Mouse (Mus musculus) adrenal gland, postnatal 10 days (tissue): ENCODE results near the gene Gm5426. TPM values are rescaled to one million over a fixed set of nuclear protein-coding genes. Genes with fewer than 3 reads are reported as not detected.
"Not testable (repeated sequence)": the region's sequence is repeated elsewhere in the genome, so short reads cannot be mapped to it uniquely, and the experiment has no call there.

Experiments
- DNase-seq: peaks from one replicate; pipeline ENCODE4 v3.0.0; 2021; ENCODE audit warnings: mixed read lengths
- total RNA-seq, 2 experiments: library from RNA; stranded (reverse); gene quantifications; 2 replicates each; pipeline ENCODE4 v1.2.3; 2021

The Gm5426 gene
- total RNA-seq, 2 experiments from 2014 or later, result not detected

DNA sequence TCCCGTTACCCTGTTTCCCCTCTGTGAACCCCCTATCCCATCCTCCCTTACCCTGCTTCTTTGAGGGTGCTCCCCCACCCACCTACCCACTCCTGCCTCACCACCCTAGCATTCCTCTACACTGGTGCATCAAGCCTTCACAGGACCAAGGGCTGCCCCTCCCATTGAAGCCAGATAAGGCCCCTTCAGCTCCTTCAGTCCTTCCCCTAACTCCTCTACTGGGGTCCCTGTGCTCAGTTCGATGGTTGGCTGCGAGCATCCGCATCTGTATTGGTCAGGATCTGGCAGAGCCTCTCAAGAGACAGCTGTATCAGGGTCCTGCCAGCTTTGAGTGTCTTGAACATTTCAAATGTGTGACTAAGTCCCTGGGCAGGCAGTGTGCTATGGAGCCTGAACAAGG is 2.9 kb downstream of the Gm5426 start:
- not testable (repeated sequence) for DNase-seq

DNA sequence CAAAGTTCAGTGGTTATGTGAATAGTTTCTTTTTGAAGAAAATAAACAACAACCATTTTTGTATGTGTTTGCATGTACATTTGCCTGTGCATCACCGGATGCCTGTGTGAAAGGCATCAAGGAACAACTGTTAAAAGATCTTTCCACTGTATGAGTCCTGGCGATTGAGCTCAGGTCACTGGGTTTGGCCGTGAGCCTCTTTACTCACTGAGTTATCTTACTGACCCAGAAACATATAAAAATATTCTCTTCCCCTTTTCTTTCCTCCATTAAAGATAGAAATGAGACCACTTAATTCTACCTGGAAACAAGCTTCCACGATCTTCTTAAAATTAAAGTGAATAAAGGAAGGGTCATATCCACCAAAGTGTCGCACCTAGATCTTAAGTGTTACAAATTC is 10.2 kb downstream of the Gm5426 start:
- DNase-seq, result no peak

DNA sequence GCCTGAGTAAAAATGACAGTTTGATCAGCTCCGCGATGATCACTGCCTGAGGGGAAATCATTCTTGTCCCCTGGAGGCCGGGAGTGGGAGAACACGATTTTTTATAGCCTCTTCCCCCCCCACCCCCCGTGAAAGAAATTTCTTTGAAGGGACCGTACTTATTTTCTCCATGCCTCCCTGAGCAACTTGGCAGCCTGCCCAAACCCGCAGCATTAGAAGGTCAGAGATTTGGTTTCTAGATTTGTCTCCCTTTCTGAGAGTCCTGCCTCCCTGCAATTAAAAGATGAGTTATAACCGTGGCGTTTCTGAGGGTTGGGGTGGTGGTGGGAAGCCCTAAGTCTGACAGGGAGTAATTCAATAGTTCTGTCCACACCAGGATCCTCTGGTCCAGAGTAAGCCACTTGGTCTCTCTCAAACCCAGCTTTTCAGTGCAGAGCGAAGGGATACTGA is 11.9 kb downstream of the Gm5426 start:
- DNase-seq, result peak; percentile 71

DNA sequence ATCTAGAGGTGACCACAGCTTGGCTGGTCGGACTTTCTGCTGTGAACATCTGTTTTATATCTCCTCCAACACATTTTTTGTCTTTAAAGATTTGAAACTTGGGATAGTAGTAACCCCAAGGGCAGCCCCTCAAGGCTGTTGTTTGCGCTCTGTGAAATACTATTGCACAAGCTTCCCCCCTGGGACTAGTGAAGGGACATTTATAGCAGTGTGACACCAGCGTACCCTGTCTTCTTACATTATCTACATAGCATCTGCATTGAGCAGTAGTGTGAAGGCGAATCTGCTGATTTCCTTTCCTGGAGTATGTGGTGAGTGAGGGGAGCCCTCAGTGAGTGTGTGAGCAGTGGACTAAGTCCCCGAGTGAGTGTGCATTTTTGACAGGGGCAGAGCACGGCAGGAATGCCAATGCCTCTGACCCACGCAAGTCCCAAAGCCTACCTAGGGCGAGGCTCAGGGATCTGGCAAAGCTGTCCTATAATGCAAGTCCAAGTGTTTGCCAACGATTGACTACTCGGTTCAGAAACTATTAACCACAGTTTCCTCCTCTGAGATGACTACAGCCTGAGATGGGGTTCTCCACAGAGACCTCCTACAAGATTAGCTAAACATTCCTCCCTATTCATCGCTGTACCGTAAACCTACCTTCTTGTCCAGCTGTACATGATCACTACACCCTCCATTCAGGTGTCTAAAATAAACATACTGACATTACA is 14.2 kb downstream of the Gm5426 start:
- DNase-seq, result peak; percentile 43

DNA sequence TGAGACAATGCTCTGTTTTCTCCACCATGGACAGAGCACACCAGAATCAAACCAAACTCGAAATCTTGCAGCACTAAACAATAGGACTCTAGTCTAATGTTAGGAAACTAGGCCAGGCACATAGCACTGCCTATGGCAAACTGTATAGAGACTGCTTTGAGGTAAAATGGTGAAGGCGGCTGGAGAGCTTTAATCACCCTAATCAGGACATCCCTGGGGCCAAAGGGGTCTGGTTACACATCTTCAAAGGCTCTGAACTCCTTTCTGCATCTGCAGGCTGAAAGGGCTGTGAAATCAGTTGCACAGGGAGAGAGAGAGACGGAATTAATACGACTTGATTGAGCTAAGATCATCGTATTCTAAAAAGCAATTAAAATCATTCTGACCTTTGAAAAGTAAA is 16.9 kb downstream of the Gm5426 start:
- no peak for DNase-seq

DNA sequence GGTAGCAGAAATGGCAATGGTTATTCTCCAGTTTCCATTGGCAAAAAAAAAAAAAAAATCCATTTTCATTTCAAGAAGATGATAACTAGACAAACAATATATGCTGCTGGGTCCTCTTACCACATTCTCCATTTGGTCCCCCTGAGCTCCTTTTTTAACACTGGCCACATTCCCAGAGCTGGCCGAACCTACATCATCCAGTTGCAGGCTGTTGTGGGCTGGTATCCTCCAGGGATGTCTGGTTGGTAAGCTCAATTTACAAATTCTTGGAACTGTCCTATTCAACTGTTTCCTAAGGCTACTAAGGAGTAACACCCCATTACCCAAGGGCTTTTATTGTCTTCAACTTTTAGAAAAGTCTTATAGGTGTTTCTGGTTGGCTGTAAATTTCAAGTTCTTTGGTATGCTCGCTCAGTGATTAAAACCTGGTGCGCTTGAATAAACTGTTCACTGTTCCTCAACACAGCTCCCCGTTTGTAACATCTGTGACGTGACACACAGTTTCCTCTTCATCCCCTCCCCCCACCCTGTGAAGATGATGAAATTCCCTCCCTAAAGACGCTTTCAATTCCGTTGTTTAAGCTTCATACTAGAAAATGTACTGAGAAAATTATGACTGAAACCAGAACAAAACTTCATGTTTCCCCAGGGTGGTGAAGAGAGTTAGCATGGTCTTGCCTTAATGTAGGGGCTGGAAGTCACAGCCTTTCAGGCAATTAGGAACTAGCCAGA is 26.7 kb downstream of the Gm5426 start:
- peak; percentile 47 for DNase-seq

DNA sequence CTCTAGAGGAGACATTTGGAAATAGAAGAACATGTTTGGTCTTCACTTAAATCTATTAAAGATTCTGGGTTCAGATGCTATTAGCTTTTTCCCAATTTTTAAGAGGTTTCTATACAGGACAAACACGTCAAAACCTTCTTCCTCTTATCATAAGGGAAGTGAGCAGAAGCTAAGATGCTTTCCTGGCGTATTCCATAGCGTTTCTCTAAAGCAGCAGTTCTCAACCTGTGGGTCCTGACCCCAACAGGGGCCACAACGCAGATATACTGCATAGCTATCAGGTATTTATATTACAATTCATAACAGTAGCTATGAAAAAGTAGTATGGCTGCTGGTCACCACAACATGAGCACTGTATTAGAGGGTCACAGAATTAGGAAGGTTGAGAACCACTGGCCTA is 27.4 kb downstream of the Gm5426 start:
- no peak for DNase-seq

DNA sequence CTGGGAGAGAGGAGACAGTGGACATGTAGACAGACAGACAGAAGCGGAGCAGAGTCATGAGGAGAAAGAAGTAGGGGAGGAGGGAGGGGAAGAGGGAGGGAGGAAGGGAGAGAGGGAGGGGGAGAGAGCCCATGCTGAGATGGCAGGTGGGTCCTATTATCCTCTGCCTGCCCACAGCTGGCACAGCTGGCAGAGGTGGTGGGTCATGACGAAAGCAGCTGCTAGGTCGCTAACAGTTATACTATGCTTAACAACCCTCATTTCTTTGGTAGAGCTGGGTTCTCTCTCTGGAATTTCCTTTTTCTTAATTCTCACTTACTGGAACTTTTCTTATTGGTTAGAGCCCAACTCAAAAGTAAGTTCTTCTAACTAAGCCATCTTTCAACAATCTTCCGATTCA is 28.9 kb downstream of the Gm5426 start:
- no peak for DNase-seq

DNA sequence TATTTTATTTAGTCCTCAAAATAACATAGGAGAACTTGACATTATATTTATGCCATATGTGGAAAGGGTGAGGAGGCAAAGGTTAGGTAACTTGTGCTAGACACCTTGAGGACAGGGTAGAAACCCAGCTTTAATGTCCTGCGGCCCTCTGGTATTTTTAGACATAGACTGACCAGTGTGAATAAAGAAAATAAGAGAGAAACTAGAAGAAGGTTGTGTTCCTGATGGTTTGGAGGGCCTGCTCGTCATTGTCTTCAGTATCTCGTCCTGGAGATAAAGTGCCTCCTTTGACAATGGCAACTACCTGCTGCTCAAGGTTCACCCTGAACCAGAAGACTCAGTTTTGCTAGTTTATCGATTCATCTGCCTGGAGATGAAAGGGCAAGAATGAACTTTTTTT is 32.6 kb downstream of the Gm5426 start:
- DNase-seq, result no peak

DNA sequence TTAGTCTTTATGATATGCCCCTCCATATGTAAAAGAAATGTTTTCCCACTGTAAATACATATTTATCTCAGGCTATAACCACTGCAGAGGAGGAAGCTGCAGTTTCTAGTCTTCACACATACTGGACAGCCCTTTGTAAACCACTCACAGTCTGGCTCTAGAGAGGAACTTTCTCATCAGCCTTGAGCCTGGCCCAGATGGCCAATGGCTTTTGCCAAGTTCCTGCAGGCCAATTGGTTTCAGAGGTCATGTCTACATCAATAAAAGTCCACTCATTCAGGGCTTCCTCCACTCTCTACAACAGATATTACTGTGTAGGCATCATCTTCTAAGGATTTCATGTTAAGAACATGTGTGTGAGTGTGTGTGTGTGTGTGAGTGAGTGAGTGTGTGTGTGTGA is 35.1 kb downstream of the Gm5426 start:
- peak; percentile 50 for DNase-seq

DNA sequence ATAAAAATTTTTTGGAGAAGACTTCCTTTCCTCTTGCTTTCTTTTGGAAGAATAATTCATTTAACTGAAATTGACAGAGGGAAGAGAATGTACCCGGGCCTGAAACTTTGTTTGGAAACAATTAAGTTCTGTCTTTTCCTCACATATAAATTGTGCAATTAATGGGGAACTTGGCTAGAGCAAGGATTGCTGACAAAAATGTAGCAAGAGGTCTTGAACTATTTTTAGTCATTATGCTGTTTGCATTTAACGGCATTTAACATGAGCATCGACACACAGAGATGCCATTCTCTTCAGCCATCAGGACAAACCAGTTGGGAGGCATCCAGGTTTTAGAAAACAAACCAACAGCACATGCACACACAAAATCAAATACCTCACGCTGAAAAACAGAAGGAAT is 36.6 kb downstream of the Gm5426 start:
- no peak for DNase-seq

DNA sequence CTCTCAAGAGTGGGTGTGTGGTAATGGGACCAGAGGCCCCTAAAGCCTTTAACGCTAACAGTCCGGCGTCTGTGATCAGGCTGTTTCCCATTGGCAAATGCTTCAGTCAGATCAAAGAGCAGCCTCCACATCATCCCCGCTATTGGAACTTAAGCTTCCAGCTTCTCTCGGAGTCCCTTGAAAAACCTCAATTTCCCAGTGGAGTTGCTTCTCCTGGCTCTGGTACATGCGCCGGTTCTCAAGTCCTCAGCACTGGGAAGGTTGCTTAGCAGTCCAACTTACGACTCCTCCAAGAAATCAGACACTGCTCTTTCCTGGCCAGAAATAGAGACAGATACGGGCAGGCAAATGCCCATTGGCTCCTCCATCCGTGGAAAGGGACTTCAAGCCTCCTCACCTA is 37.4 kb downstream of the Gm5426 start:
- DNase-seq, result no peak

DNA sequence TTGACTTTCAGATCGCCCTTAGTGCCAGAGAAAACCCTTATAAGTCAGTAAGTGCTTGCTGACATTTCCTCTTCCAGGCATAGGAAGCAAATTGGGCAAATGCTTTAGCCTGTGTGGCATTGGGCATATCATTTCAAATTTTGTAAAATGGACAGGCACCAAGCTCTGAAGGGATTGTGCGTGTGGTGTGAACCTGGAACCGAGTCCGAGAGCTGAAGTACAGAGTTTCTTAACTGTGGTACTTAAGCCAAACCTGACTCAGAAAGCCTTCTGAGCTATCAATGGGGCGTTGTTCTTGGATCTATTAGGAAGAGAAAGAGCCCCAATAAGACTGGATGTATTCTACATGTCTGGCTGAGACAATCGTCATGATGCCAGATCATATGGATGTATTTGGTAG is 40.5 kb downstream of the Gm5426 start:
- no peak for DNase-seq

DNA sequence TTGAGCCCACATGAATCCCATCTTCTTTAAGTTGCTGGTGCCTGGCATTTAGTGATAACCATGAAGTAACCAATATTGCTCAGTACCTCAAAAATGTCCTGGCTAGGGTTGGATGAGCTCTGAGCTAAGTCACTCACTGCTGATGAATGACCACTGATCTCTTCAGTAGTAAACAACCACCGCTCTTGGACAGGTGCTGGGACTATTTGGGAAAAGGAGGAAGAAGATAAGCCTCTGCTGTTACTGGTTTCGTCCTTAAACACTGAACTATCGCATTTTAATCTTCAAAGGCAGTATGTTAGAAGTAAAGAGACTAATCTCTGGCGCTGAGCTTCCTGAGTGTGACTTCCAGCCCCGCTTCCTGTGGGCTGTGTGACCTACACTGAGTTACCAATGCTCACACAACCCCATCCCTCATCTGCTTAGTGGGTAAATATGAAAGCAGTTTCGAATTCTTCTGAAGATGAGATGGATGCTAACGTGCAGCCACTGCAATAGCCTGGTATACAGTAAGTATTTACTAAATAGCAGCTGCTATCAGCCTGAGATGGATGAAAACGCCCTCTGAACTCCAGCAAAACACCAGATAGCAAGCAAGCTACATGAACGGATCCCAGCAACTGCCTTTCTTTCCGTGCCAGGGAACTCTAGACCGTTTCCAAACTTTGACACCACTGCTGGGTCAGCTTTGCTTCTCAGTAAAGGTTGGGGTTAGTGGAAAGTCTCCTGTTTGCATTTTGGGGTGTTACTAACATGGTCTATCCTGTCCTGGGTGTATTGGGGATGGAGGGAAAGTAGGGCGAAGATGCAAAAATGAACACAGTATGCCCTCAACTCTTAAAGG is 44.4 kb downstream of the Gm5426 start:
- no peak for DNase-seq

DNA sequence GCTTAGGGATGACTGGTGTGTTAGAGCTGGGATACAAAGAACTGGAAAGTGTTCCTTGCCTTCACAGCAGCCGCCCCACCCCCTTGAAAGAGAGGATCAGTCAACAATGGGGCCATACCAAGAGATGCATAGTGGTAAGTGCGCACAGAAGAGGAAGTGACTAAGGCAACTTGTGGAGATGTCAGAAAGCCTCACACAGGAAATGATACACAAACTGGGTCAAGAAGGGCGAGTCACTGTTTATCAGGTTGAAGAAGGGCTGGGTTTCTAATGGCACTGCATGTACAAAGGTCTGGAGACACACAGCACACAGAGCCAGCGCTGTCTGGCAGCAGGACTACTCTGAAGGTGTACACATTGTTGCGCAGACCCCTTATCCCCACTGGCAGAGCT is 45.0 kb downstream of the Gm5426 start:
- DNase-seq, result no peak

DNA sequence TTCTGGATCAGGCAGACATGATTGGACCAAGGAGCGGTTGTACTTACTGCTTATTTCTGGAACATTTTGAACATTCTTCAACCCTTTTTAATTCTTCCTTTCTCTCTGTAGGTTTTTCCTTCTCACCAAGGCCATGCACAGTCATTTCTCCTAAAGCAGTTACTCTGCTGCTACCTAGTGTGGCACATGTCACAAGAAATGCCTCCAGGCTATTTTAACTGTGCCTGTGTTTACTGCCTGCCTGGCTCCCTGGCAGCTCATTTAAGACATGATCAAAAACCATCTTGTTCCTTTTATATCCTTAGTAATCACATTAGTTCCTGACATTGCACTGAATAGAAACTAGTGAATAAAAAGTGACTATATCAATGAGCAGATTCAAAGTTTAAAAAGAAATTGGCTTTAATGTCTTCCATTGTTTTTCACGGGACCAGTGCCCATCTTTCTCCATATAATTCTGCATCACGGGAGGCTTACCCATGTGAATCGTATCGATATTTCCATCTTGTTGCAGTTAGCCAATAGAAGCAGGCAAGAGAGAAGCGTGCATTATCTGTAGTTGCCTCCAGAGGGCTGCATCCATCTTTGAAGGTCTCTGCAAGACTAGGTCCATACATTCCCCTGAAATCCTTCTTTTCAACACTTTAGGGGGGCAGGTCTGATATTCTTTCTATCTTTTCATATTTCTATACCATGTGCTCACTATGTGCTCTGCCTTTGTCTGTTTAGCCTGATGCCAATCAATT is 45.7 kb downstream of the Gm5426 start:
- no peak for DNase-seq

DNA sequence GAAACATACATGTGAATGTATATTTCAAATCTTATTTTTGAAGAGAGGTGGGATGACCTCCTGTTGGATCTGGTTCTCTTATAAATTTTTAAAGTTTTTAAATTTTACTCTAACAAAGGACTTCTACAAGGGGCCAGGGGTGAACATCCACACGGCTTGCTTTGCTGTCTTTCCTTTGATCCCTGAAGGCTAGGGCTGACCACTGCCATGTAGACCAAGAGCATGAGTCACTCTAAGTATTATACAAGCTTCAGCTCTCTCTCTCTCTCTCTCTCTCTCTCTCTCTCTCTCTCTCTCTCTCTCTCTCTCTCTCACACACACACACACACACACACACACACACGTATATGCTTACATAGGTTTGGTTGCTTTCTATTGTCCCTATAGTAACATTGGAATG is 48.6 kb downstream of the Gm5426 start:
- no peak for DNase-seq

DNA sequence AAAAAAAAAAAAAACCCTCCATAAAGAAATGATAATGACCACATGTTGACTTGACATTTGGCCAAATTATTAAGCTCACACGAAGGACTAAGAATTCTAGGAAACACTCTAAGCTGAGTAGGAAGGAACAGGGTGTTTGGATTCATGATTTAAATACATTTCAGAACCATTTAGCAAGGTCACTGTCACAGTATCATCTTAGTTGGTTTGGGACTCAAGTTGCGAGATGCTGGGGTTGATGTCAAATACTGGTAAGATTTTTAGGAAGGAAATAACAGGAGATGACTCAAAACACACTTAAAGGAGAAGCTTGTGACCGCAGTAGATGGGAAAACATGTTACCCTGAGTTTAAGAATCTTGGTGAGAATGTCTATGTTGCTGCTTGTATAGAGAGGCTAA is 49.2 kb downstream of the Gm5426 start:
- no peak for DNase-seq
